Mouse (Mus musculus): Measurements from ENCODE around the gene Foxn4.

Gene Foxn4

GRCm38 (mm10) chr5:114279382-114280143, 6.0 kb upstream of the Foxn4 start:
- no peak for DNase-seq

- no peak for DNase-seq
Measured at GRCm38 (mm10) chr5:114275991-114276390, 2.4 kb upstream of the Foxn4 start.

- DNase-seq: no peak
Measured at GRCm38 (mm10) chr5:114275339-114275738, 1.7 kb upstream of the Foxn4 start.

GRCm38 (mm10) chr5:114269984-114270383, 3.6 kb downstream of the Foxn4 start:
- DNase-seq: no peak

- DNase-seq: no peak
Measured at GRCm38 (mm10) chr5:114269499-114269898, 4.1 kb downstream of the Foxn4 start.

GRCm38 (mm10) chr5:114268646-114269045, 5.0 kb downstream of the Foxn4 start:
- peak; percentile 59 to 77 for DNase-seq

GRCm38 (mm10) chr5:114264791-114265190, 8.8 kb downstream of the Foxn4 start:
- no peak for DNase-seq

- no peak for DNase-seq
Measured at GRCm38 (mm10) chr5:114264030-114264459, 9.6 kb downstream of the Foxn4 start.

- no peak for DNase-seq
Measured at GRCm38 (mm10) chr5:114261494-114261893, 12.1 kb downstream of the Foxn4 start.

GRCm38 (mm10) chr5:114259495-114259894, 14.1 kb downstream of the Foxn4 start:
- no peak for DNase-seq

GRCm38 (mm10) chr5:114248174-114248589, 25.4 kb downstream of the Foxn4 start:
- peak; percentile 49 to 59 for DNase-seq

GRCm38 (mm10) chr5:114246465-114246864, 27.1 kb downstream of the Foxn4 start:
- DNase-seq: no peak

- no peak for DNase-seq
Measured at GRCm38 (mm10) chr5:114239737-114240136, 33.9 kb downstream of the Foxn4 start.

GRCm38 (mm10) chr5:114238924-114239323, 34.7 kb downstream of the Foxn4 start:
- DNase-seq: peak in 1 of 2 experiments; percentile 8

- DNase-seq: no peak
Measured at GRCm38 (mm10) chr5:114228901-114229300, 44.7 kb downstream of the Foxn4 start.

- no peak for DNase-seq
Measured at GRCm38 (mm10) chr5:114226051-114226450, 47.6 kb downstream of the Foxn4 start.

- no peak for DNase-seq
Measured at GRCm38 (mm10) chr5:114218771-114219170, 54.8 kb downstream of the Foxn4 start.

GRCm38 (mm10) chr5:114213183-114213582, 60.4 kb downstream of the Foxn4 start:
- DNase-seq: no peak

- no peak for DNase-seq
Measured at GRCm38 (mm10) chr5:114206158-114206557, 67.4 kb downstream of the Foxn4 start.
